Mouse (Mus musculus) granulocyte monocyte progenitor cell, adult 5-6 weeks (primary cell): ENCODE measurements at regions not wholly inside any gene's neighbourhood (a gene's known extent, or its start where the extent isn't known, plus 50 kb on each side); places are given as distances from the start of the nearest gene placed in this dataset.
A peak's percentile ranks its signal among the peaks of the same experiment; 100 is the strongest.

Experiments used
- ATAC-seq: replicated peaks from 2 replicates; pipeline ENCODE4 v1.8.0; 2016; ENCODE audit warnings: mild to moderate bottlenecking, moderate TSS enrichment, inconsistent platforms; ENCODE audit not compliant: poor library complexity, severe bottlenecking

- ATAC-seq = no peak
These were observed 532.1 kb downstream of the Ets1 start for GRCm38 (mm10) chr9:33168159-33168558.

- peak; percentile 61 for ATAC-seq
These were observed 533.1 kb downstream of the Ets1 start for GRCm38 (mm10) chr9:33169093-33169492.

- ATAC-seq = no peak
These were observed 544.0 kb downstream of the Ets1 start for GRCm38 (mm10) chr9:33180066-33180465.

- ATAC-seq = no peak
These were observed 551.2 kb downstream of the Ets1 start for GRCm38 (mm10) chr9:33187187-33187586.

- no peak for ATAC-seq
These were observed 573.1 kb downstream of the Ets1 start for GRCm38 (mm10) chr9:33209083-33209482.

DNA sequence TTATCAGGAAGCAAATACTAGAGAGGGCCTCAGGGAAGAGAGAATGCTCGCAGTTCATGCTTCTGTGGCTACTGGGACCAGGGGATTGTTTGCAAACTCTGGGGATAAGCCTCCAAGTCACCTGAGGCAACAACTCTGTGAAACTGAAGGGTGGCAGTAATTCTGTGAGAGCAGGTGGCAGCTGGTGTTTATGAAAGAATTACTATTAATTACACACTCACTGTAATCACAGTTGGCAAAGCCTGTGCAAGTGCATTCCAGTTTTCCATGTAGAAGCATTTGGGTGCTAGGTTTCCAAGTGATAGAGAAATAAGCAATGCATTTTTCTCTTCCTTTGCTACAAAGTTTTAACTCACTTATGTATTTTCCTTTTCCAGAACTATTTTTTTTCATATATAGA, 578.5 kb downstream of the Ets1 start:
- ATAC-seq = no peak

GRCm38 (mm10) chr9:33220981-33221380, 585.0 kb downstream of the Ets1 start:
- no peak for ATAC-seq

DNA sequence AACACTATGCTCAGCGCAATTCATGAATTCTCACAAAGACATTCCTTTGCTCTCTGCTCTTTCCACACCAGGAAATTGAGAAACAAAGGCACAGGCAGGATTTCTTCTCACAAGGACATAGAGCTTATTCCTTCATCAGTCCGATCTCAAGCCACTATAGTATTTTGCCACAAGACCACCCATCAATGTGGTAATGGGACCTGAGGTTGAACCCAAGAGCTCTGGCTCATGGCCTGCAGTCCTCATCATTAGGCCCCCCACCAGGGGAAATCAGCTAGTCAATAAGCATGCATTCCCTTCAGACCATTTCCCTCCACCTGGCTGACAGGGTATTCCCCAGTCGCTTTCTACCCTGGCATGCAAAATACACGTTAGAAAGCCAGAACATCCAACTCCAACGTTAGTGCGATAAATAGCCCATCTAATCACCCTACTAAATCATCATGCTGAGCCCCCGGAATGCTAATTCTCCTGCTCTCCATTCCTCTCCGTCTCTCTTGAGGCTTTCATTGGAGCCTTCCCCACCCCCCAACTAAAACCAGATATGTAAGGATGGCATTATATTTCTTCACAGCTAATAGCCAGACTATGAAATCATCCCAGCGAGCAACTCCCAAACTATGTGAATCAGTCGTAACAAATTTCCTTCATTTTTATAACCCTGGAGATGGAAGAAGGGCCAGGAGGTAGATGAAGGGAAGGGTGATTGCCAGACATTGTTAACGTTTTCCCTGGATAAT, 586.2 kb downstream of the Ets1 start:
- ATAC-seq = no peak

GRCm38 (mm10) chr9:33233699-33234131, 597.7 kb downstream of the Ets1 start:
- no peak for ATAC-seq

DNA sequence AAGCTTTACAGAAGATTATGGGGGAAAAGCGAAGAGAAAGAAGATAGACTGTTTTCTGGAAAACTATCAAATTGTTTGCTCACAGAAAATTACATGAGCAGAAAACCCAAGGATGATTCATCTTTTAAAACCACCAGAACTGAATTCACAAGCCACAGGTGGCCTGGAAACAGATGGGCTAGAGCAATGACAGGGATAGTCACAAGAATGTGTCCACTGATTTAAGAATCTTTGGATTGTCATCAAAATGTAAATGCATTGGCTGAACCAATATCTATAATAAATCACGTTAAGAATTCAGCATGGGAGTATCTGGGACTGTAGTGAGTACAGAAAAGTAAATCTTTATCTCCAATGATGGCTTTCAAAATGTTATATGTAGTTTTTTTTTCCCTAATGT, 602.2 kb downstream of the Ets1 start:
- ATAC-seq = no peak

- no peak for ATAC-seq
These were observed 602.8 kb downstream of the Ets1 start for GRCm38 (mm10) chr9:33238846-33239245.

GRCm38 (mm10) chr9:33240506-33240905, 604.5 kb downstream of the Ets1 start:
- ATAC-seq = no peak

- ATAC-seq = peak; percentile 25; the same call in 1 of the 2 replicates
These were observed 605.1 kb downstream of the Ets1 start for GRCm38 (mm10) chr9:33240914-33241635.

DNA sequence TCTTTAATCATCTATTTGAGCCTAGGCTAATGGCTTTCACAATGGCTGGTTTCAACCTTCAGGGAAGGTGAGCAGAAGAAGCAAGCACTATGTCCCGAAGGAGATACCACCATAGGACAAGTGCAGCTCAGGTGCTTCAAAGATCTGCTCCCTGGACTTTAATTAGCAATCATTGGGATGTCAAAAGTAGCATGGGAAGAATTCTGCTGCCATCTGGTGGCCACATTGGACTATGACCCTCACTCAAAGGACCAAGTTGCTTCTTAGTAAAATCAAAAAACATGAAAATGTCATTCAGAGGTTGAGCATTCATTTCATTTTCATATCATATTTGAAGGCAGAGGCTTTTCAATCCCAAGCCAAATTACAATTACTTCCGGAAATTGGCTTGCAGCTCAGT, 610.9 kb downstream of the Ets1 start:
- peak; percentile 30; the same call in 1 of the 2 replicates for ATAC-seq

DNA sequence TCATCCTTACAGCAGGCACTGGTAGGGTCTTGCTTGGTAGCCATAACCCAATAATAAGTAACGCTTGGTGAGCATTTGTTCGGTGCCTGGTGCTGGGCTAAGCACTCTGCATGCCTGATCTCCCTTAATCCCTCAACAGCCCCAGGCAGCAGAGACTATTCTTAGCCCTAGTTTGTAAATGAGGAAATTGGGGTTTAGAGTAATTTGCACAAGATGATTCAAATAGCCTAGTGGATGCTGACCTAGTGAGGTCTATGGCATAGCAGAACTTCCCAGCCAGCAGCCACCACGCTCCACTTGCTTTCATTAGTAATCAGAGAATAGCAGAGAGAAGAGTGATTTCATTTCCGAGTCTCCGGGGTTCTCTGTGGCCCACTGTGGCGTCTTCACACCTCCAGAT, 622.2 kb downstream of the Ets1 start:
- ATAC-seq = no peak

DNA sequence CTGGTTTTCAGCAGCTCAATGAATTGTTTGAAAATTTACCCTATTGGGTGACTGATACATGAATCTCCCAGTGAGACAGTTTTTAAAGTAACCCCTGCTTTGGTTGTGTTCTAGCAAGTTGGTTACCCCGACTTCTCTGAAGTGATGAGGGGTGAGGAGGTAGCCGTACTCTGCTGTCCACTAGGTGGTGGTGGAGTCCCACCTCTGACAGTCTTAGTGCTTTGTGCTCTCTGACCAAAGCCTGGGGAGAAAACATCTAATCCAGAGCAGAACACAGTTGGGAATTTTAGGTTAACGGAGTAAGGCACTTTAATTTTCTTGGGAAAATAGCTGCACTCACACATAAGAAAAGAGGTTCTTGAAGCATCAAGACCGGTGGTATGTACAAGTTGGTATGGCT, 624.1 kb downstream of the Ets1 start:
- peak; percentile 71 for ATAC-seq

DNA sequence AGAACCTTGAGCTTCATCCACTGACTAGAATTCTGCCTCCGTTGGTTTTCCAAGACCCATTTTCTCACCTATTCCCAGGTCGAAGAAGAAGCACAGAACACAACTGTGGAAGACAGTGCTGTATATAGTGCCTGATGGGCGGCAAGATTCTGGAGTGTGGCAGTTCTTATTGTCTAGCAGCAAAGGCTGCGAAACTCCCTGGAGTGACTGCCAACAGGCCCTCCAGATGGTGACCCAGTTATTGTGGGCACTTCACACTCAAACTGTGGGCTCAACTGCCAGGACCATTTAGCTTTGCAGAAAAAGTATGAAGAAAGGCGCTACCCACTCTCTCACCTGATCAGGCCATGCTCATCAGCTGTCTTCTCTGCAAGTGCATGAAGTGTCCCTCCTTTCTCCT, 653.4 kb downstream of the Ets1 start:
- no peak for ATAC-seq

DNA sequence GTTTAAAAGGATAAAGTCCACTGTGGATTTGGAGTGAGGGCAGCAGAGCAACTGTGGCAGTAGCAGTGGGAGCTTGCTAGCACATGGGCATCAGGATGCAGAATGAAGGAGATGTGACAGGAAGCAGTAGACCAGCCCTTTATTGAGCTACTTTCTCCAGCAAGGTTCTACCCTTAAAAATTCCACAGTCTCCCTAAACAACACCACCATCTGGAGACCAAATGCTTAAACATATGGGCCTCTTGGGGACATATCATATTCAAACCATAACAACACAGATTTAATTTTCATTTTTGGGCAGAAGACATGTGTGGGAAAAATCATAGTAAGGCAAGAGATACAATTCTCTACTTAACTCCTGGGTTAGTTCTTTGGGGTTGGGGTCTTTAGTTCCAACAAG, 656.1 kb downstream of the Ets1 start:
- no peak for ATAC-seq

GRCm38 (mm10) chr9:33295925-33296324, 659.9 kb downstream of the Ets1 start:
- no peak for ATAC-seq

DNA sequence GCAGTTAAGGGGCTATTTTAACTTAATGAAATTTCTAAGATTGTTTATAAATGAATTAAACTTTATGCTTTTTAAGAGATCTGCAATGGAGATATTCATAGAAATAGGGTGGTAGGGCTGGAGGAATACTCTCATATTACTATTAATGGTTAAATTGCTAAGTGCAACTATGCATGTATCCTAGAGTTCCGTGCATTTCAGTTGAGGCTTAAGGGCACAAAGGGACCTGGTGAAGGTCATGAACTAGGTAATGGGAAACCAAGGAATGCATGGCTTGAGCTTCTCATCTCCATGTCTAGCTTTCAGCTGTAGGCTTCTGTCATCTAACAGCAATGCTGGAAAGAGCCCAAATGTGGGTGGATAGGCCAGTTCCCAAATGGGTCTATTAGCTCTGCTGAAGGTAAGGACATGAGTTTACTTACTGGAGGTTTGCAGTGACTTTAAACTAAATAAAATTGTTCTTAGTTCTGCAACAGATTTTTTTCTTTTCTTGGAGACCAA, 683.6 kb downstream of the Ets1 start:
- ATAC-seq = no peak

GRCm38 (mm10) chr9:33327722-33328121, 691.7 kb downstream of the Ets1 start:
- ATAC-seq = no peak

DNA sequence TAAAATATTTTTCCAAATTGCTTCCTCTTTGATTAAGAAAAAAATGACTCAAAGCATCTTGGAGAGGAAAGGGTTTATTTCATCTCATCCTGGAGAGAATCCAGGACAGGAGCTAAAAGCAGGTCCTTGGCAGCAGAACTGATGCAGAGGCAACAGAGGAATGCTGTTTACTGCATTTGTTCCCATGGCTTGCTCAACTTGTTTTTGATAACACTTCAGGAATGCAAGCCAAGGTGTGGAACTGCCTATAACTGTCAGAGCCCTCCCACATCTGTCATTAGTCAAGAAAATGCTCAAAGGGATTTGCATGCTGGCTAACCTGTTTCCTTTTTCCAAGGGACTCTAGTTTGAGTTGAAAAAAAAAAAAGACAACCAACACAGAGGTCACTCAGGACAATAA, 714.2 kb downstream of the Ets1 start:
- no peak for ATAC-seq
